Mouse (Mus musculus): ENCODE measurements around the gene Lias. TPM values are rescaled to one million over a fixed set of nuclear protein-coding genes. Genes with fewer than 3 reads are reported as not detected.

The Lias gene
- total RNA-seq, 2 experiments from 2014 or later: 33.2 to 42.5 TPM

Other genes starting within 250 kb of the Lias start
- 10 to 100 TPM; 19.2 to 20.1 TPM for gene Wdr19, start 191.8 kb upstream of the Lias start, total RNA-seq (2021)
- 10 to 100 TPM; 25.1 to 28.7 TPM for gene Rfc1, start 55.8 kb upstream of the Lias start, total RNA-seq (2021)
- under 1 TPM; 0.46 to 0.74 TPM for gene Klb, start 43.2 kb upstream of the Lias start, total RNA-seq (2021)
- 100 to 1,000 TPM; 548 to 565 TPM for gene Rpl9, start 53 bp upstream of the Lias start, total RNA-seq (2021)
- 10 to 100 TPM; 24.1 to 30.9 TPM for gene Ugdh, start 44.5 kb downstream of the Lias start, total RNA-seq (2021)
- not detected for gene Gm43552, start 101.3 kb downstream of the Lias start, total RNA-seq (2021)
- gene Smim14, start 145.7 kb downstream of the Lias start, total RNA-seq (2021): 100 to 1,000 TPM; 150 to 155 TPM
- 100 to 1,000 TPM; 130 to 137 TPM for gene Ube2k, start 145.7 kb downstream of the Lias start, total RNA-seq (2021)